Mouse (Mus musculus) myocyte (in vitro differentiated cells): Measurements from ENCODE around the gene Lrrc46.

Source experiments
- CEBPB ChIP-seq: IDR thresholded peaks from 2 replicates; pipeline ENCODE4 v1.6.1; 2011; ENCODE audit warnings: mild to moderate bottlenecking, moderate library complexity; ENCODE audit not compliant: poor library complexity, insufficient read depth, severe bottlenecking
- E2F4 ChIP-seq: IDR thresholded peaks from one replicate; pipeline ENCODE4 v1.6.1; 2011; ENCODE audit warnings: mild to moderate bottlenecking, control low read depth, moderate library complexity; ENCODE audit not compliant: insufficient read depth
- MYOD1 ChIP-seq, 3 experiments: IDR thresholded peaks; one replicate each; pipeline ENCODE4 v1.6.1; 2011; ENCODE audit warnings: control low read depth in 2 of 3, low read depth in 2 of 3, mild to moderate bottlenecking in 2 of 3, moderate library complexity in 1 of 3; ENCODE audit not compliant: insufficient read length in 2 of 3, control insufficient read depth in 1 of 3
- MYOG ChIP-seq, 3 experiments: IDR thresholded peaks; one replicate each; pipeline ENCODE4 v1.6.1; 2011; ENCODE audit warnings: control low read depth in 2 of 3, low read depth in 2 of 3, mild to moderate bottlenecking in 2 of 3; ENCODE audit not compliant: insufficient read length in 2 of 3, control insufficient read depth in 1 of 3, insufficient read depth in 1 of 3
- POLR2A ChIP-seq: IDR thresholded peaks from one replicate; pipeline ENCODE4 v1.6.1; 2011; ENCODE audit warnings: low read depth, mild to moderate bottlenecking, control low read depth, moderate library complexity; ENCODE audit not compliant: insufficient read length
- REST ChIP-seq: IDR thresholded peaks from one replicate; pipeline ENCODE4 v1.6.1; 2011; ENCODE audit warnings: mild to moderate bottlenecking, control low read depth, moderate library complexity; ENCODE audit not compliant: insufficient read depth, insufficient read length
- TCF12 ChIP-seq: IDR thresholded peaks from one replicate; pipeline ENCODE4 v1.6.1; 2011; ENCODE audit warnings: mild to moderate bottlenecking, control low read depth; ENCODE audit not compliant: poor library complexity, insufficient read depth, severe bottlenecking
- TCF3 ChIP-seq: IDR thresholded peaks from one replicate; pipeline ENCODE4 v1.6.1; 2011; ENCODE audit warnings: low read depth, control low read depth; ENCODE audit not compliant: insufficient read length
- USF1 ChIP-seq: IDR thresholded peaks from one replicate; pipeline ENCODE4 v1.6.1; 2011; ENCODE audit warnings: low read depth, mild to moderate bottlenecking, control low read depth, moderate library complexity

DNA sequence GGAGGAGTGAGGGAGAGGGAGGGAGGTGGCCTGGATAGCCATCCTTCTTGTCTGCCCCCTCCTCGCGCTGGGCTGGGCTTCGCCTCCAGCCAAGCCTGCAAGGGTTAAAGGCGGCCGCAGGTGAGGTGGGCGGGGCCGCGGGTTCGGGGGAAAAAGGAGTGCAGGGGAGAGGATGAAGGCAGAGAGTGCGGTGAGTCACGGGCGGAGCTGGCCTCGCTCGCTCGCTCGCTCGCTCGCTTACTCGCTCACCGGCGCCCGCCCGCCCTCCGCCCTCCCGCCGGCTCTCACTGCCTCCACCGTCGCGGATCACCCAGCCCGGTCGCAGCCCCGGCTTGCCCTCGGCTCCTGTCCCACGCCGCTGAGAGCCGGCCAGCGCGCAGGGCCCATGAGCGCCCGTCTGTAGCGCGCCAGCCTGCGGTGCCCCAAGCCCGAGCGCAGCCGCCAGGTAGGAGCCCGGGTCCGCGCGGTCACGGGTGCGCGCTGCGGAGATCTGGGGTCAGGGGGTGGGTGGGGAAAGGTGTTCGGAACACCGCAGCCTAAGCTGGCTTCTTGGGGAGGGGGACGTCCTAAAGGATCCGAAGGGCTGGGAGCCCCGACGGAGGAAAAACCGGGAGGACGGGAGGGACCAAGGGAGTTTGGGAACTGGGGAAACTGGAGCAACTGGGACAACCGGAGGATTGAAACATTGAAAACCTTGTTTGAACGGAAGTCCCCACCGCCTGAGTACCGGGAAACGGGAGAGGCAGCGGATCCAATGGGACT, 22.4 kb downstream of the Lrrc46 start:
- TF ChIP-seq POLR2A (peak; percentile 40), TCF3 (no peak), REST (no peak), USF1 (no peak), MYOD1 (IDR thresholded peaks at IDR 0.05; ENCODE audit: control insufficient read depth in 1 of 3, insufficient read length in 2 of 3, low read depth in 2 of 3) (no peak), MYOG (IDR thresholded peaks at IDR 0.05; ENCODE audit: control insufficient read depth in 1 of 3, insufficient read depth in 1 of 3, insufficient read length in 2 of 3, low read depth in 2 of 3) (no peak), TCF12 (no peak), E2F4 (no peak), CEBPB (no peak)
